11 mouse cellular contexts compared by ENCODE assay signal in genomic region chr10:127872484-127872883, GRCm38 (mm10). TPM values are rescaled to one million over a fixed set of nuclear protein-coding genes. Genes with fewer than 3 reads are reported as not detected.
DNase-seq lines count a peak whose midpoint lies in the region; ATAC-seq and TF ChIP-seq lines count a peak whose summit lies in the region.
"Had no signal": no experiment of that assay in that cellular context is flagged by ENCODE, and none has a peak within 500 bp of the region (broad histone marks: within the 10 kb centered on the region; RNA-seq: fewer than 3 reads in every experiment).

No protein-coding gene starts in this region.

- H3K9ac ChIP-seq in intestine, postnatal 0 days (ENCODE audit: low read depth, low read length): no peak overlapping the region
- H3K9ac ChIP-seq in intestine, embryonic 16.5 days (ENCODE audit: low read depth, low read length): no peak overlapping the region
- H3K9ac ChIP-seq: stomach, embryonic 15.5 days had no signal

- H3K4me2 ChIP-seq in intestine, postnatal 0 days (replicated peaks; ENCODE audit: low read depth): no peak overlapping the region
- no peak overlapping the region for H3K4me2 ChIP-seq in intestine, embryonic 16.5 days (ENCODE audit: low read depth, low read length)
- H3K4me2 ChIP-seq: stomach, embryonic 15.5 days had no signal

- no peaks in the 10 kb centered on the region for H3K4me1 ChIP-seq in intestine, postnatal 0 days (replicated peaks; ENCODE audit: control insufficient read depth, insufficient read depth, low read length)
- 0 out of 2 replicates have a peak, but pooled peaks cover 4% of the 10 kb centered on the region for H3K4me1 ChIP-seq in intestine, embryonic 16.5 days (ENCODE audit: control insufficient read depth, insufficient read depth, low read length)
- no peaks in the 10 kb centered on the region for H3K4me1 ChIP-seq in thymus, adult 2 months (replicated peaks; ENCODE audit: control insufficient read depth, insufficient read depth, low read length)
- H3K4me1 ChIP-seq: stomach, embryonic 15.5 days had no signal

- H3K4me3 ChIP-seq in intestine, postnatal 0 days (ENCODE audit: low read depth, low read length): no peak overlapping the region
- H3K4me3 ChIP-seq in intestine, embryonic 16.5 days (ENCODE audit: low read length): no peak overlapping the region
- no peak overlapping the region for H3K4me3 ChIP-seq in thymus, adult 2 months (ENCODE audit: control insufficient read depth, insufficient read depth, low read length)
- H3K4me3 ChIP-seq: stomach, embryonic 15.5 days had no signal

- H3K27ac ChIP-seq in intestine, postnatal 0 days (ENCODE audit: low read depth, low read length): no peak overlapping the region
- H3K27ac ChIP-seq in intestine, embryonic 16.5 days (ENCODE audit: low read length): no peak overlapping the region
- no peak overlapping the region for H3K27ac ChIP-seq in thymus, adult 2 months (ENCODE audit: control insufficient read depth, insufficient read depth, low read length)
- H3K27ac ChIP-seq: stomach, embryonic 15.5 days had no signal

- peak; percentile 3 for DNase-seq in thymus, adult 2 months
- DNase-seq in thymus, postnatal 36 days: no peak
- DNase-seq in thymus, postnatal 4 days: peak; percentile 16
- DNase-seq in gastrocnemius, adult 18-20 months (ENCODE audit: low spot score): no peak
- DNase-seq in urinary bladder, postnatal 4 days (ENCODE audit: low spot score in 2 of 2): no peak

- ATAC-seq in intestine, postnatal 0 days: no peak
- no peak for ATAC-seq in intestine, embryonic 16.5 days
- ATAC-seq in common myeloid progenitor, adult 5-6 weeks (replicated peaks; ENCODE audit: low read depth, poor library complexity, severe bottlenecking): 0 out of 2 replicates have a peak, but pooled peaks have one; percentile 29

- no peak for TF ChIP-seq POLR2A in thymus, adult 2 months (IDR thresholded peaks at IDR 0.05; ENCODE audit: control insufficient read depth, extremely low read depth, insufficient read depth, low read length, poor library complexity)

- no peaks in the 10 kb centered on the region for H3K36me3 ChIP-seq in intestine, postnatal 0 days (ENCODE audit: control insufficient read depth, insufficient read depth)
- no peaks in the 10 kb centered on the region for H3K36me3 ChIP-seq in intestine, embryonic 16.5 days (ENCODE audit: control insufficient read depth, insufficient read depth, low read length)
- H3K36me3 ChIP-seq in thymus, adult 2 months (ENCODE audit: control insufficient read depth, insufficient read depth, low read length): no peaks in the 10 kb centered on the region
- H3K36me3 ChIP-seq: stomach, embryonic 15.5 days had no signal

- whole genome bisulfite sequencing in intestine, postnatal 0 days: 71% methylated on average over 4 of the region's 4 CpGs
- WGBS in intestine, embryonic 16.5 days: 78% methylated on average over 4 of the region's 4 CpGs
- WGBS in thymus, adult 2 months: 83% methylated on average over 4 of the region's 4 CpGs

- peak; percentile 84 for TF ChIP-seq CTCF in intestine, postnatal 0 days (IDR thresholded peaks at IDR 0.05; ENCODE audit: low read depth)
- no peak for TF ChIP-seq CTCF in thymus, adult 2 months (IDR thresholded peaks at IDR 0.05; ENCODE audit: borderline replicate concordance, control insufficient read depth, extremely low read depth, insufficient read depth, low read length, poor library complexity)

- H3K9me3 ChIP-seq in intestine, postnatal 0 days (ENCODE audit: control insufficient read depth): no peaks in the 10 kb centered on the region
- H3K9me3 ChIP-seq in intestine, embryonic 16.5 days (ENCODE audit: control insufficient read depth, low read length): peaks cover 2% of the 10 kb centered on the region; the same call in 1 of the 2 replicates
- H3K9me3 ChIP-seq: stomach, embryonic 15.5 days had no signal

- H3K27me3 ChIP-seq in intestine, postnatal 0 days (replicated peaks; ENCODE audit: control insufficient read depth, insufficient read depth, low read length): no peaks in the 10 kb centered on the region
- no peaks in the 10 kb centered on the region for H3K27me3 ChIP-seq in intestine, embryonic 16.5 days (replicated peaks; ENCODE audit: control insufficient read depth, insufficient read depth, low read length)
- no peaks in the 10 kb centered on the region for H3K27me3 ChIP-seq in thymus, adult 2 months (ENCODE audit: control insufficient read depth, insufficient read depth, low read length)
- H3K27me3 ChIP-seq: stomach, embryonic 15.5 days had no signal

RNA-seq across cellular contexts. Expression of gene Rdh16f2, which starts 6.2 kb away (rescaled TPM):
- 0.24 and 0.39 TPM in 2 replicates for polyA plus RNA-seq in intestine, postnatal 0 days (2015; fragmentation: Nextera tagmentation; extraction: Ambion mirVana)
- polyA plus RNA-seq in intestine, embryonic 16.5 days (2015; fragmentation: Nextera tagmentation; extraction: Ambion mirVana): 0.27 and 0.49 TPM in 2 replicates
- polyA plus RNA-seq in thymus, adult 2 months (2012; rRNA removed): 0.32 TPM in 1 of 2 replicates, not detected in the other
- not detected in 2 replicates for total RNA-seq in common myeloid progenitor, adult 5-6 weeks (2017)
- not detected for total RNA-seq in gastrocnemius, adult 18-20 months (2021)
- total RNA-seq: left cerebral cortex, postnatal 14 days had no signal
- polyA plus RNA-seq: stomach, embryonic 15.5 days had no signal

RNA-seq across cellular contexts. Expression of gene Rdh7, which starts 16.1 kb away (rescaled TPM):
- 1.1 and 1.2 TPM in 2 replicates for polyA plus RNA-seq in intestine, postnatal 0 days (2015; fragmentation: Nextera tagmentation; extraction: Ambion mirVana)
- polyA plus RNA-seq in intestine, embryonic 16.5 days (2015; fragmentation: Nextera tagmentation; extraction: Ambion mirVana): 0.86 and 1.1 TPM in 2 replicates
- polyA plus RNA-seq in thymus, adult 2 months (2012; rRNA removed): 0.11 and 1.7 TPM in 2 replicates
- total RNA-seq in common myeloid progenitor, adult 5-6 weeks (2017): not detected in 2 replicates
- total RNA-seq in gastrocnemius, adult 18-20 months (2021): under 1 TPM in 1 of 2 experiments, not detected in 1; 0.38 TPM
- total RNA-seq: left cerebral cortex, postnatal 14 days had no signal

RNA-seq across cellular contexts. Expression of gene Rdh19, which starts 22.8 kb away (rescaled TPM):
- polyA plus RNA-seq in intestine, postnatal 0 days (2015; fragmentation: Nextera tagmentation; extraction: Ambion mirVana): not detected in 2 replicates
- not detected in 2 replicates for polyA plus RNA-seq in intestine, embryonic 16.5 days (2015; fragmentation: Nextera tagmentation; extraction: Ambion mirVana)
- not detected in 2 replicates for polyA plus RNA-seq in thymus, adult 2 months (2012; rRNA removed)
- total RNA-seq in common myeloid progenitor, adult 5-6 weeks (2017): not detected in 2 replicates
- total RNA-seq in gastrocnemius, adult 18-20 months (2021): not detected
- total RNA-seq: left cerebral cortex, postnatal 14 days had no signal
- polyA plus RNA-seq: gonadal fat pad, adult 2 months; stomach, embryonic 15.5 days had no signal

RNA-seq across cellular contexts. Expression of gene Sdr9c7, which starts 25.8 kb away (rescaled TPM):
- 0.09 TPM in 1 of 2 replicates, not detected in the other for polyA plus RNA-seq in intestine, postnatal 0 days (2015; fragmentation: Nextera tagmentation; extraction: Ambion mirVana)
- 0.17 and 0.33 TPM in 2 replicates for polyA plus RNA-seq in intestine, embryonic 16.5 days (2015; fragmentation: Nextera tagmentation; extraction: Ambion mirVana)
- 0.52 and 1.3 TPM in 2 replicates for polyA plus RNA-seq in thymus, adult 2 months (2012; rRNA removed)
- not detected in 2 replicates for total RNA-seq in common myeloid progenitor, adult 5-6 weeks (2017)
- not detected for total RNA-seq in gastrocnemius, adult 18-20 months (2021)
- total RNA-seq: left cerebral cortex, postnatal 14 days had no signal

Comparison
In these comparisons a context has a peak if more than half of its experiments do, and no peak if none do; other contexts are left out.
1. DNase-seq: peak in thymus, adult 2 months (single experiment) and thymus, postnatal 4 days (single experiment); none in thymus, postnatal 36 days (0 of 2), gastrocnemius, adult 18-20 months (single experiment) and urinary bladder, postnatal 4 days (0 of 2).